Mouse (Mus musculus) brain, embryonic 14.5 days (tissue): Measurements from ENCODE around the gene Pabpn1.

ENCODE experiments used
- CTCF ChIP-seq: fragments of 200-500 bp; IDR thresholded peaks from 2 replicates; pipeline ENCODE4 v1.5.1; 2012; ENCODE audit warnings: inconsistent platforms, mild to moderate bottlenecking, moderate library complexity, borderline replicate concordance; ENCODE audit not compliant: insufficient read depth, insufficient read length; ENCODE audit errors: extremely low read depth
- POLR2A ChIP-seq: fragments of 200-500 bp; IDR thresholded peaks from 2 replicates; pipeline ENCODE4 v1.6.1; 2012; ENCODE audit warnings: mild to moderate bottlenecking, inconsistent platforms, borderline replicate concordance; ENCODE audit not compliant: poor library complexity, insufficient read depth, insufficient read length, severe bottlenecking; ENCODE audit errors: extremely low read depth

DNA sequence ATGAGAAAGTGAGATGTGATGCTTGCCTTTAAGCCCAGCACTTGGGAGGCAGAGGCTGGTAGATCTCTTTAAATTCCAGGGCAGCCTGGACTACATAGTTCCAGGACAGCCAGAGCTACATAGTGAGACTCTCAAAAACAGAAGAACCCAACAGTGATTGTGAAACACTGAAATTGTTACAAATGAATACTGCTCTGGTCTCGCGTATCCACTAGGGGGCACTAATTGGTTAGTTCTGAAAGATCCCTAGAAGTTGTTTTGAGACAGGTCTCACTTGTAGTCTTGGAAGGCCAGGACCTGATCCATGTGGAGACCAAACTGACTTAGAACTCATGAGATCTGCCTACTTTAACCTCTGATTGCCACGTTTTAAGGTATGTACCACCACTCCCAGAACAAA, 8.1 kb downstream of the Pabpn1 start:
- TF ChIP-seq CTCF, result peak; percentile 66; the same call in 1 of the 2 replicates
- TF ChIP-seq POLR2A, result no peak
